Mouse (Mus musculus) limb, embryonic 14.5 days (tissue): ENCODE data around the gene Slamf8. TPM values are rescaled to one million over a fixed set of nuclear protein-coding genes. Genes with fewer than 3 reads are reported as not detected.

Experiments
- ATAC-seq: fragments of 200-750 bp; cut with Nextera tagmentation; 2 replicates; pipeline ENCODE4 v1.8.0; 2017; ENCODE audit warnings: low read depth, moderate number of reproducible peaks, moderate TSS enrichment; ENCODE audit not compliant: low FRiP score
- DNase-seq: peaks from one replicate; pipeline ENCODE4 v3.0.0-alpha.2; 2015; ENCODE audit warnings: low spot score
- H3K27ac ChIP-seq: fragments of 300-500 bp; sonication (generic); replicated peaks from 2 replicates; pipeline ENCODE4 v1.5.1; 2014; ENCODE audit warnings: low read depth, mild to moderate bottlenecking, low read length, moderate library complexity, mixed read lengths
- H3K27me3 ChIP-seq: fragments of 300-500 bp; sonication (generic); 2 replicates; pipeline ENCODE4 v1.6.1; 2014; ENCODE audit warnings: low read length, mixed read lengths; ENCODE audit not compliant: control insufficient read depth, insufficient read depth
- H3K36me3 ChIP-seq: fragments of 300-500 bp; sonication (generic); 2 replicates; pipeline ENCODE4 v1.6.1; 2014; ENCODE audit warnings: mild to moderate bottlenecking, low read length, moderate library complexity, mixed read lengths; ENCODE audit not compliant: control insufficient read depth, insufficient read depth
- H3K4me1 ChIP-seq: fragments of 300-500 bp; sonication (generic); 2 replicates; pipeline ENCODE4 v1.6.1; 2014; ENCODE audit warnings: antibody characterized with exemption, low read length, mixed read lengths; ENCODE audit not compliant: control insufficient read depth, insufficient read depth
- H3K4me2 ChIP-seq: fragments of 300-500 bp; sonication (generic); replicated peaks from 2 replicates; pipeline ENCODE4 v1.6.1; 2014; ENCODE audit warnings: low read depth, mild to moderate bottlenecking, low read length, moderate library complexity; ENCODE audit not compliant: severe bottlenecking
- H3K4me3 ChIP-seq: fragments of 300-500 bp; sonication (generic); replicated peaks from 2 replicates; pipeline ENCODE4 v1.5.1; 2014; ENCODE audit warnings: low read length
- H3K9ac ChIP-seq: fragments of 300-500 bp; sonication (generic); 2 replicates; pipeline ENCODE4 v1.6.1; 2014; ENCODE audit warnings: mild to moderate bottlenecking, low read depth, low read length, moderate library complexity; ENCODE audit not compliant: severe bottlenecking
- H3K9me3 ChIP-seq: fragments of 300-500 bp; sonication (generic); 2 replicates; pipeline ENCODE4 v1.6.1; 2016; ENCODE audit warnings: low read length; ENCODE audit not compliant: control insufficient read depth
- POLR2A ChIP-seq: fragments of 200-500 bp; IDR thresholded peaks from 2 replicates; pipeline ENCODE4 v1.8.0; 2012; ENCODE audit warnings: inconsistent platforms, mild to moderate bottlenecking, moderate library complexity, borderline replicate concordance; ENCODE audit not compliant: insufficient read depth, insufficient read length; ENCODE audit errors: extremely low read depth
- WGBS: fragments of 180-500 bp; shearing (Covaris S2); extraction: QIAGEN DNeasy Blood & Tissue Kit; methylation state at CpG from one replicate; pipeline ENCODE4 v1.1.7; 2014; 5-methylcytosine and 5-hydroxymethylcytosine counted together
- polyA plus RNA-seq, 2 experiments: library from polyadenylated mRNA; depleted of rRNA in 1 of 2; stranded (reverse) in 1 of 2; unstranded in 1 of 2; fragments of >200 nt; fragmentation: Nextera tagmentation in 1 of 2; extraction: Ambion mirVana in 1 of 2; gene quantifications; 2 replicates each; pipeline versions ENCODE4 v1.2.1 to v1.2.3; 2012 to 2014

The Slamf8 gene
- polyA plus RNA-seq, 2 experiments: 0.30 TPM; not detected in 1

GRCm38 (mm10) chr1:172582436-172582835 is 7.9 kb downstream of the Slamf8 start:
- no peak for ATAC-seq
- no peak overlapping the region for H3K4me3 ChIP-seq
- TF ChIP-seq POLR2A: no peak
- no peak overlapping the region for H3K9ac ChIP-seq
- H3K4me2 ChIP-seq: no peak overlapping the region
- H3K27me3 ChIP-seq: no peaks in the 10 kb centered on the region
- WGBS: 56% methylated on average over 8 of the region's 8 CpGs
- DNase-seq: no peak
- H3K9me3 ChIP-seq: no peaks in the 10 kb centered on the region
- no peak overlapping the region for H3K27ac ChIP-seq
- H3K36me3 ChIP-seq: no peaks in the 10 kb centered on the region
- no peaks in the 10 kb centered on the region for H3K4me1 ChIP-seq

- WGBS: 68% methylated on average over 6 of the region's 6 CpGs
- no peaks in the 10 kb centered on the region for H3K4me1 ChIP-seq
- H3K4me2 ChIP-seq: no peak overlapping the region
- no peak overlapping the region for H3K4me3 ChIP-seq
- ATAC-seq (no peak), DNase-seq (no peak)
- no peak overlapping the region for H3K27ac ChIP-seq
- no peaks in the 10 kb centered on the region for H3K27me3 ChIP-seq
- H3K9me3 ChIP-seq: no peaks in the 10 kb centered on the region
- TF ChIP-seq POLR2A: no peak
- no peak overlapping the region for H3K9ac ChIP-seq
- no peaks in the 10 kb centered on the region for H3K36me3 ChIP-seq
These were observed 10.3 kb downstream of the Slamf8 start for GRCm38 (mm10) chr1:172580116-172580515.

DNA sequence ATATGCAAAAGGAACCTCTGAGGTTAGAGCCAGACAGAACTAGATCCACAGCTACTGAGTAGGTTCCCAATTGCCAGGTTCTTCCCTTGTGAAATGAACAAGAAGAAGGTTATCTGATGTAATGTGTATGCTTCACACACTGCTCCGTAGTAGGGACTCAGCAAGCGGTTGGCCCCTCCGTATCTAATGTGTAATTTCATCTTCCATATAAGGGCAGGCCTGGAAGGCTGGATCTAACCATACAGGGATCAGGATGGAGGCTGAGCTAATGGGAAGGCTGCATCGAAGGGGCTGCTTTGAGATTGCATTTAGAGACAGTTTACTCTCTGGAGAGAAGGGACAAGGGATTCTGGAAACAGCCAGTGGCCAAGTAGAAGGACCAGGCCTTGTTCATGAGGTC is 22.6 kb downstream of the Slamf8 start:
- no peak for TF ChIP-seq POLR2A
- 54% methylated on average over 4 of the region's 4 CpGs for WGBS
- no peak for ATAC-seq

DNA sequence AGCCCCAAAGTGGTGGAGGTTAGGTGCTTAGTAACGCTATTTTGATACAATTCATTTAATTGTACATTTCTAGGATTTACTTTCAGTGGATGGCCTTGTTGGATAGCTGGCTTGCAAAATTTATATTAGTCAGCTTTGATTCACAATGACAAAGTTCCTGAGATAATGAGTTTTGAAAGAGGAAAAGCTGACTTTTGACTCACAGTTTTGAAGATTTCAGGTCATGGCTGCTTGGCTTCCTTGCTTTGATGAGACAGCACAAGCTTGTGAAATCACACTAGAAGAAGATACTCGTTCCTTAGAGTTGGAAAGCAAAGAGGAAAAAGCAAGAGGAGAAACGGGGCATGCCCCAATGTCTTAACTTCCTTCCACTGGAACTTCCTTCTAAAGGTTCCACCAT is 24.2 kb downstream of the Slamf8 start:
- peaks cover 20% of the 10 kb centered on the region for H3K27me3 ChIP-seq
- H3K4me3 ChIP-seq: no peak overlapping the region
- TF ChIP-seq POLR2A: no peak
- peaks cover 11% of the 10 kb centered on the region; the same call in 1 of the 2 replicates for H3K4me1 ChIP-seq
- H3K9ac ChIP-seq: no peak overlapping the region
- no peak overlapping the region for H3K27ac ChIP-seq
- DNase-seq (no peak), ATAC-seq (no peak)
- H3K4me2 ChIP-seq: no peak overlapping the region
- 75% methylated on average over 3 of the region's 3 CpGs for WGBS
- H3K36me3 ChIP-seq: no peaks in the 10 kb centered on the region
- no peaks in the 10 kb centered on the region for H3K9me3 ChIP-seq

More for the DNA sequence above, 22.6 kb downstream of the Slamf8 start:
- H3K27me3 ChIP-seq: peaks cover 3% of the 10 kb centered on the region; the same call in 1 of the 2 replicates
- H3K36me3 ChIP-seq: no peaks in the 10 kb centered on the region
- H3K4me2 ChIP-seq: no peak overlapping the region
- no peaks in the 10 kb centered on the region for H3K9me3 ChIP-seq
- H3K27ac ChIP-seq: no peak overlapping the region
- DNase-seq: peak; percentile 12
- H3K4me3 ChIP-seq: no peak overlapping the region
- no peak overlapping the region for H3K9ac ChIP-seq
- 0 out of 2 replicates have a peak, but pooled peaks cover 4% of the 10 kb centered on the region for H3K4me1 ChIP-seq

- peak overlapping the region; percentile 68 for H3K9ac ChIP-seq
- ATAC-seq: no peak; the same call in 1 of the 2 replicates
- DNase-seq: no peak
- no peaks in the 10 kb centered on the region for H3K9me3 ChIP-seq
- no peak for TF ChIP-seq POLR2A
- peak overlapping the region; percentile 95 for H3K4me2 ChIP-seq
- 4% methylated on average over 9 of the region's 10 CpGs for WGBS
- peaks cover 8% of the 10 kb centered on the region; the same call in 1 of the 2 replicates for H3K4me1 ChIP-seq
- peak overlapping the region; percentile 69 for H3K4me3 ChIP-seq
- H3K36me3 ChIP-seq: no peaks in the 10 kb centered on the region
- peaks cover 27% of the 10 kb centered on the region for H3K27me3 ChIP-seq
- no peak overlapping the region for H3K27ac ChIP-seq
These were observed 26.9 kb downstream of the Slamf8 start for GRCm38 (mm10) chr1:172563465-172563828.
